Mouse (Mus musculus) hindbrain, embryonic 12.5 days (tissue): ENCODE results near the gene Ush1g. TPM values are rescaled to one million over a fixed set of nuclear protein-coding genes. Genes with fewer than 3 reads are reported as not detected.

Experiments used
- polyA plus RNA-seq: library from polyadenylated mRNA; unstranded; fragments of >200 nt; fragmentation: Nextera tagmentation; extraction: Ambion mirVana; gene quantifications from 2 replicates; pipeline ENCODE4 v1.2.1, GENCODE M21; 2016

Ush1g gene
- polyA plus RNA-seq, 1 experiment from 2014 or later: not detected

Other genes with a start within 250 kb of the Ush1g start
- 1.1 and 1.5 TPM in 2 replicates for gene Rab37, start 230.6 kb downstream of the Ush1g start, polyA plus RNA-seq
- gene Cd300lf, start 188.0 kb downstream of the Ush1g start, polyA plus RNA-seq: 0.27 TPM in 1 of 2 replicates, not detected in the other
- gene Slc9a3r1, start 158.7 kb downstream of the Ush1g start, polyA plus RNA-seq: 35.7 and 42.3 TPM in 2 replicates
- 9.0 and 10.4 TPM in 2 replicates for gene Tmem104, start 134.6 kb downstream of the Ush1g start, polyA plus RNA-seq
- gene Nat9, start 134.2 kb downstream of the Ush1g start, polyA plus RNA-seq: 19.1 and 21.1 TPM in 2 replicates
- gene Grin2c, start 54.8 kb downstream of the Ush1g start, polyA plus RNA-seq: 0.21 and 0.57 TPM in 2 replicates
- 15.4 and 18.0 TPM in 2 replicates for gene Fdxr, start 45.0 kb downstream of the Ush1g start, polyA plus RNA-seq
- 0.13 and 0.25 TPM in 2 replicates for gene Fads6, start 24.4 kb downstream of the Ush1g start, polyA plus RNA-seq
- not detected in 2 replicates for gene Otop2, start 14.9 kb downstream of the Ush1g start, polyA plus RNA-seq
- 0.13 and 0.17 TPM in 2 replicates for gene Otop3, start 12.7 kb upstream of the Ush1g start, polyA plus RNA-seq
- 26.5 and 28.0 TPM in 2 replicates for gene Hid1, start 45.7 kb upstream of the Ush1g start, polyA plus RNA-seq
- 27.6 and 28.8 TPM in 2 replicates for gene Cdr2l, start 59.9 kb upstream of the Ush1g start, polyA plus RNA-seq
- 180 and 190 TPM in 2 replicates for gene Mrpl58, start 81.7 kb upstream of the Ush1g start, polyA plus RNA-seq
- gene Atp5h, start 97.9 kb upstream of the Ush1g start, polyA plus RNA-seq: 810 and 835 TPM in 2 replicates
- gene Kctd2, start 98.1 kb upstream of the Ush1g start, polyA plus RNA-seq: 30.0 and 33.0 TPM in 2 replicates
- 0.20 TPM in 1 of 2 replicates, not detected in the other for gene Trim80, start 118.5 kb upstream of the Ush1g start, polyA plus RNA-seq
- gene Slc16a5, start 140.4 kb upstream of the Ush1g start, polyA plus RNA-seq: not detected in 2 replicates
- gene Armc7, start 153.6 kb upstream of the Ush1g start, polyA plus RNA-seq: 10.2 and 15.2 TPM in 2 replicates
- 81.5 and 86.5 TPM in 2 replicates for gene Nt5c, start 169.8 kb upstream of the Ush1g start, polyA plus RNA-seq
- 953 and 959 TPM in 2 replicates for gene Jpt1, start 192.3 kb upstream of the Ush1g start, polyA plus RNA-seq
- gene Sumo2, start 214.2 kb upstream of the Ush1g start, polyA plus RNA-seq: 1,185 and 1,202 TPM in 2 replicates
- 139 and 144 TPM in 2 replicates for gene Nup85, start 242.4 kb upstream of the Ush1g start, polyA plus RNA-seq